Mouse (Mus musculus): Measurements from ENCODE around the gene Prpf8.
"Not testable (repeated sequence)": the region's sequence is repeated elsewhere in the genome, so short reads cannot be mapped to it uniquely, and the experiment has no call there.

Prpf8 gene

GRCm38 (mm10) chr11:75533314-75534015 is 46.8 kb downstream of the Prpf8 start:
- DNase-seq (ENCODE audit: low read depth, low spot score): no peak

- no peak for DNase-seq (ENCODE audit: low read depth, low spot score)
Observed at GRCm38 (mm10) chr11:75534286-75535033, 47.8 kb downstream of the Prpf8 start.

GRCm38 (mm10) chr11:75535106-75535795 is 48.6 kb downstream of the Prpf8 start:
- no peak for DNase-seq (ENCODE audit: low read depth, low spot score)

GRCm38 (mm10) chr11:75536255-75537024 is 49.8 kb downstream of the Prpf8 start:
- no peak for DNase-seq (ENCODE audit: low read depth, low spot score)

GRCm38 (mm10) chr11:75537025-75537414 is 50.4 kb downstream of the Prpf8 start:
- no peak for DNase-seq (ENCODE audit: low read depth, low spot score)

GRCm38 (mm10) chr11:75537491-75538183 is 51.0 kb downstream of the Prpf8 start:
- no peak for DNase-seq (ENCODE audit: low read depth, low spot score)

- DNase-seq (ENCODE audit: low read depth, low spot score): no peak
Observed at GRCm38 (mm10) chr11:75538184-75538969, 51.8 kb downstream of the Prpf8 start.

GRCm38 (mm10) chr11:75538970-75539299 is 52.3 kb downstream of the Prpf8 start:
- DNase-seq (ENCODE audit: low read depth, low spot score): no peak

- DNase-seq (ENCODE audit: low read depth, low spot score): no peak
Observed at GRCm38 (mm10) chr11:75540209-75540608, 53.6 kb downstream of the Prpf8 start.

GRCm38 (mm10) chr11:75540710-75541581 is 54.3 kb downstream of the Prpf8 start:
- no peak for DNase-seq (ENCODE audit: low read depth, low spot score)

GRCm38 (mm10) chr11:75544713-75545112 is 58.1 kb downstream of the Prpf8 start:
- DNase-seq (ENCODE audit: low read depth, low spot score): no peak

- DNase-seq (ENCODE audit: low read depth, low spot score): no peak
Observed at GRCm38 (mm10) chr11:75546057-75546456, 59.4 kb downstream of the Prpf8 start.

GRCm38 (mm10) chr11:75549658-75550111 is 63.1 kb downstream of the Prpf8 start:
- no peak for DNase-seq (ENCODE audit: low read depth, low spot score)

- no peak for DNase-seq (ENCODE audit: low read depth, low spot score)
Observed at GRCm38 (mm10) chr11:75550200-75550946, 63.8 kb downstream of the Prpf8 start.

GRCm38 (mm10) chr11:75551321-75551720 is 64.7 kb downstream of the Prpf8 start:
- no peak for DNase-seq (ENCODE audit: low read depth, low spot score)

- DNase-seq (ENCODE audit: low read depth, low spot score): no peak
Observed at GRCm38 (mm10) chr11:75551961-75552441, 65.4 kb downstream of the Prpf8 start.

GRCm38 (mm10) chr11:75552906-75553482 is 66.4 kb downstream of the Prpf8 start:
- DNase-seq (ENCODE audit: low read depth, low spot score): no peak

- not testable (repeated sequence) for DNase-seq (ENCODE audit: low read depth, low spot score)
Observed at GRCm38 (mm10) chr11:75556006-75556405, 69.4 kb downstream of the Prpf8 start.
